Comparison of ENCODE assay signal across 16 mouse cellular contexts in the genomic region with DNA sequence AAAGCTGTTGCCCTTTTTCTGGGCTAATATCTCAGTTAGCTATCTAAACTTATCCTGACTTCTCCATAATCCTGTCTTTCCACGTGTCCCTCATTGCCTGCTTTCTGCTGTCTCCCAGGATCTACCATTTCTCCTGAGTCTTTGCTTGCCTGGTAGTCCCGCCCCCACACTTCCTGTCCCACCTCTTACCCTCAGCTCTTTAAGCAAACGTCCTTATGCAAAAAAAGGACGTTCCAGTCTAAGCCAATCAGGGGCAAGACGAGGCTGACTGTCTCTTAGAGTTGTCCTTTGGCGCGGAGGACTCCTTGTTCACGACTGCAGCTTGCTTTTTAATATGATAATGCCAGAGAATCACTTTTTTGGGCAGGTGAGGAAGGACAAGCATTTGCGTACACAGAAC.
"Had no signal": no experiment of that assay in that cellular context is flagged by ENCODE, and none has a peak within 500 bp of the region (broad histone marks: within the 10 kb centered on the region; RNA-seq: fewer than 3 reads in every experiment).

No protein-coding gene starts in this region.

- DNase-seq: kidney, adult 11 months; kidney, adult 9 months; kidney, postnatal 36 days; layer of hippocampus, postnatal 36 days; liver, embryonic 13.5 days; lung, adult 2 months; lung, postnatal 14 days; lung, postnatal 4 days; retina, postnatal 1 day; right cerebral cortex, postnatal 25 days; thymus, postnatal 25 days had no signal

- H3K4me3 ChIP-seq: left cerebral cortex, adult 2 months; liver, embryonic 13.5 days; midbrain, embryonic 12.5 days; midbrain, embryonic 15.5 days; neural tube, embryonic 13.5 days had no signal

- ATAC-seq: midbrain, embryonic 15.5 days had no signal

- H3K36me3 ChIP-seq: liver, embryonic 13.5 days; midbrain, embryonic 12.5 days; midbrain, embryonic 15.5 days; neural tube, embryonic 13.5 days had no signal

- H3K27me3 ChIP-seq: midbrain, embryonic 12.5 days; midbrain, embryonic 15.5 days; neural tube, embryonic 13.5 days had no signal

- H3K9me3 ChIP-seq: liver, embryonic 13.5 days; midbrain, embryonic 12.5 days; midbrain, embryonic 15.5 days; neural tube, embryonic 13.5 days had no signal

- H3K27ac ChIP-seq: kidney, postnatal 0 days; left cerebral cortex, adult 2 months; liver, embryonic 13.5 days; midbrain, embryonic 12.5 days; midbrain, embryonic 15.5 days; neural tube, embryonic 13.5 days had no signal

- H3K9ac ChIP-seq: liver, embryonic 13.5 days; midbrain, embryonic 12.5 days; midbrain, embryonic 15.5 days; neural tube, embryonic 13.5 days had no signal
